Mouse (Mus musculus): ENCODE measurements around the gene Gm11020. TPM values are rescaled to one million over a fixed set of nuclear protein-coding genes. Genes with fewer than 3 reads are reported as not detected.
"Not testable (repeated sequence)": the region's sequence is repeated elsewhere in the genome, so short reads cannot be mapped to it uniquely, and the experiment has no call there.

The Gm11020 gene
- polyA plus RNA-seq (2014; fragmentation: Nextera tagmentation; extraction: Ambion mirVana), result not detected in 2 replicates

DNA sequence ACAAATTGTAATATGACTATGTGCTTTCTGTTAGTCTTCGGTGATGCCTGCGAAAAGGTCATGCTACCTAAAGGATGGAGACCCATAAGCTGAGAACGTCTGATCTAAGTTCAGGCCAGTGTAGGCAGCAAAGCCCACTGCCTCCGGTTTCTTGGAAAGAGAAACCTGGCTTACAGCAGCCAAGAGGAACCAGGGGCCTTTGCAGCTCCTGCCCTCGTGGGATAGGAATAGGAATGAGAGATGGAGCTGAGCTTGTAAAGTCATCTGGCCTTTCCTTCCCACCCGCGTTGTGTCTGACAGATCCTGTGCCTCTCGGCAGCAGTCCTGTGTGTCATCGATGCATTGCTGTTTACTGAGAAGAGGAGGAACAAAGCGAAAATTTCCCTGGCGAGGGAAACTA is at the start of gene Gm11020:
TSS of gene Gm11020 (plus strand) at position 301 of the 400 bp plus-strand sequence.
- H3K4me1 ChIP-seq (ENCODE audit: control insufficient read depth, insufficient read depth, low read length); H3K4me2 ChIP-seq (ENCODE audit: low read length); H3K27me3 ChIP-seq (ENCODE audit: control insufficient read depth, insufficient read depth, low read length); H3K9me3 ChIP-seq (ENCODE audit: control insufficient read depth, low read length); DNase-seq; H3K27ac ChIP-seq (replicated peaks; ENCODE audit: low read depth, low read length); ATAC-seq (ENCODE audit: low FRiP score, low TSS enrichment); H3K9ac ChIP-seq (replicated peaks; ENCODE audit: low read length); H3K4me3 ChIP-seq (replicated peaks; ENCODE audit: low read depth, low read length); H3K36me3 ChIP-seq (ENCODE audit: control insufficient read depth, insufficient read depth, low read length): not testable (repeated sequence)
- WGBS, result 87% methylated on average over 9 of the region's 11 CpGs

DNA sequence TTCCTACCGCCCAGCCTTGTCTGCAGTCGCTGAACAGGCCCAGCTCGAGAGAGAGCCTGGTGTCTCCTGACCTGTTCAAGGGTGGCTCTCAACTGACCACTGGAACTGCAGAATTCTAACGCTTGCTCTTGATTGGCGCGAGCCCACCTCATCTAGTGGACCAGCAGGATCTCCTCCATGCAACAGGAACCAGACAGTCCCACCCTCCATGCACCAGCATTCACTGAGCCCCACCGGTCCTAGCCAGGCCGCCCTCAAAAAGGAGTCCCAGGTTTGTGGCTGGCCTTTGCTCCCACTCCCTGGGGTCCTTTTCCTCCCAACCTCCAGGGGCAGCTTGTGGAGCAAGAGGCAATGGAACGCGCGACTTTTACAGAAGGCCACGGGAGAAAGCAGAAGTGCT is 28.3 kb upstream of the Gm11020 start, which contains the start of gene Cmtm2a:
TSS of gene Cmtm2a (minus strand) at position 101 of the 400 bp plus-strand sequence.
- H3K9ac ChIP-seq (replicated peaks; ENCODE audit: low read length); H3K27ac ChIP-seq (replicated peaks; ENCODE audit: low read depth, low read length); H3K36me3 ChIP-seq (ENCODE audit: control insufficient read depth, insufficient read depth, low read length); H3K4me2 ChIP-seq (ENCODE audit: low read length); H3K27me3 ChIP-seq (ENCODE audit: control insufficient read depth, insufficient read depth, low read length); ATAC-seq (ENCODE audit: low FRiP score, low TSS enrichment); H3K4me1 ChIP-seq (ENCODE audit: control insufficient read depth, insufficient read depth, low read length); DNase-seq; H3K4me3 ChIP-seq (replicated peaks; ENCODE audit: low read depth, low read length); H3K9me3 ChIP-seq (ENCODE audit: control insufficient read depth, low read length): not testable (repeated sequence)
- 93% methylated on average over 12 of the region's 12 CpGs for WGBS

GRCm38 (mm10) chr8:104294396-104294795 is 27.0 kb upstream of the Gm11020 start:
- no peaks in the 10 kb centered on the region for H3K9me3 ChIP-seq (ENCODE audit: control insufficient read depth, low read length)
- no peak overlapping the region for H3K9ac ChIP-seq (replicated peaks; ENCODE audit: low read length)
- no peaks in the 10 kb centered on the region for H3K36me3 ChIP-seq (ENCODE audit: control insufficient read depth, insufficient read depth, low read length)
- no peaks in the 10 kb centered on the region for H3K27me3 ChIP-seq (ENCODE audit: control insufficient read depth, insufficient read depth, low read length)
- no peak overlapping the region for H3K4me2 ChIP-seq (ENCODE audit: low read length)
- ATAC-seq (ENCODE audit: low FRiP score, low TSS enrichment) (no peak), DNase-seq (no peak)
- WGBS, result 91% methylated on average over 1 of the region's 1 CpGs
- no peaks in the 10 kb centered on the region for H3K4me1 ChIP-seq (ENCODE audit: control insufficient read depth, insufficient read depth, low read length)
- no peak overlapping the region for H3K27ac ChIP-seq (replicated peaks; ENCODE audit: low read depth, low read length)
- H3K4me3 ChIP-seq (replicated peaks; ENCODE audit: low read depth, low read length), result no peak overlapping the region

DNA sequence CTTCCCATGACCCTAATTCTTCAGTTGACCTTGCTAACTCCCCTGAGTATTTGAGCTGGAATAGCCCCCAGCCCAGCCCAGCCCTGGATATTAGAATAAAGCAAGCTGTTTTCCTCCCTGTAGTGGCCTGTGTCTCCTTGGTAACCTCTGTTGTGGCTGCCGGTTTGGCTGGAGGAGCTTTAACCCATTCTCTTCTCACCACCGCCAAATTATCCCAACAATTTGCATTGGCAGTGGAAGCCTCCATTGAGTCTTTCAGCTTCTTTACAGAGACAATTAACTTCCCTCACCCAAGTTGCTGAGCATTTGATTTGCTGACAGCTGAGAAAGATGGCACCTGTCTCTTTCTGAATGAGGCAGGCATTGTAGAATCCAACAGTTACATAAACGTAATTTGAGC is 19.8 kb upstream of the Gm11020 start:
- not testable (repeated sequence) for H3K27me3 ChIP-seq (ENCODE audit: control insufficient read depth, insufficient read depth, low read length); H3K9me3 ChIP-seq (ENCODE audit: control insufficient read depth, low read length); H3K27ac ChIP-seq (replicated peaks; ENCODE audit: low read depth, low read length); H3K4me3 ChIP-seq (replicated peaks; ENCODE audit: low read depth, low read length); H3K36me3 ChIP-seq (ENCODE audit: control insufficient read depth, insufficient read depth, low read length); H3K4me2 ChIP-seq (ENCODE audit: low read length); ATAC-seq (ENCODE audit: low FRiP score, low TSS enrichment); H3K9ac ChIP-seq (replicated peaks; ENCODE audit: low read length); H3K4me1 ChIP-seq (ENCODE audit: control insufficient read depth, insufficient read depth, low read length)
- 4% methylated on average over 3 of the region's 3 CpGs for WGBS
- DNase-seq, result peak; percentile 59

- not testable (repeated sequence) for ATAC-seq (ENCODE audit: low FRiP score, low TSS enrichment); H3K36me3 ChIP-seq (ENCODE audit: control insufficient read depth, insufficient read depth, low read length); H3K4me1 ChIP-seq (ENCODE audit: control insufficient read depth, insufficient read depth, low read length); H3K27ac ChIP-seq (replicated peaks; ENCODE audit: low read depth, low read length); H3K9me3 ChIP-seq (ENCODE audit: control insufficient read depth, low read length); DNase-seq; H3K4me2 ChIP-seq (ENCODE audit: low read length); H3K9ac ChIP-seq (replicated peaks; ENCODE audit: low read length); H3K4me3 ChIP-seq (replicated peaks; ENCODE audit: low read depth, low read length); H3K27me3 ChIP-seq (ENCODE audit: control insufficient read depth, insufficient read depth, low read length)
- whole genome bisulfite sequencing, result 89% methylated on average over 4 of the region's 4 CpGs
Observed at GRCm38 (mm10) chr8:104302536-104302935, 18.8 kb upstream of the Gm11020 start.

- H3K9me3 ChIP-seq (ENCODE audit: control insufficient read depth, low read length), result no peaks in the 10 kb centered on the region
- no peak for DNase-seq
- H3K4me1 ChIP-seq (ENCODE audit: control insufficient read depth, insufficient read depth, low read length), result peaks cover 7% of the 10 kb centered on the region; the same call in 1 of the 2 replicates
- H3K9ac ChIP-seq (replicated peaks; ENCODE audit: low read length), result no peak overlapping the region
- H3K36me3 ChIP-seq (ENCODE audit: control insufficient read depth, insufficient read depth, low read length), result no peaks in the 10 kb centered on the region
- H3K4me2 ChIP-seq (ENCODE audit: low read length), result no peak overlapping the region
- no peak overlapping the region for H3K27ac ChIP-seq (replicated peaks; ENCODE audit: low read depth, low read length)
- no peak for ATAC-seq (ENCODE audit: low FRiP score, low TSS enrichment)
- H3K27me3 ChIP-seq (ENCODE audit: control insufficient read depth, insufficient read depth, low read length), result no peaks in the 10 kb centered on the region
- 88% methylated on average over 11 of the region's 11 CpGs for WGBS
- no peak overlapping the region for H3K4me3 ChIP-seq (replicated peaks; ENCODE audit: low read depth, low read length)
Observed at GRCm38 (mm10) chr8:104304962-104305361, 16.4 kb upstream of the Gm11020 start.

DNA sequence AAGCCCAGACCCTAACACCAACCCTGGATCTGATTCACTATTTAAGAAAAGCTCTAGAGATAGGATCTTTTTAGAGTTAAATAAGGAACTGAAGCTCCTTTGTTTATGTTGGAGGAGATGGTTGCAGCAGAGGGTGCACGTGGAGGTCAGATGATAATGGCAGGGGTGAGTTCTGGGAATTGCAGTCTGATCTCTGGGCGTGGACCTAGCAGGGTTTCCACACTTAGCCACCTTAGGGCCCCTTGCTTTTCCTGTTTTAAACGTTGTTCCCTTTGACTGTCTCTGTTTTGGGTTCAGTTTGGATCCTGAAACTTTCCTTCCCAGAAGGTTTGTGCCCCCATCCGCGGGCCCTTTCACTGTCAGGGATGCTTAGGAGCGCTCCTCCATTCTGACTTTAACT is 13.0 kb upstream of the Gm11020 start:
- WGBS, result 68% methylated on average over 6 of the region's 6 CpGs
- not testable (repeated sequence) for H3K9me3 ChIP-seq (ENCODE audit: control insufficient read depth, low read length); H3K4me1 ChIP-seq (ENCODE audit: control insufficient read depth, insufficient read depth, low read length); DNase-seq; H3K4me3 ChIP-seq (replicated peaks; ENCODE audit: low read depth, low read length); H3K27ac ChIP-seq (replicated peaks; ENCODE audit: low read depth, low read length); H3K9ac ChIP-seq (replicated peaks; ENCODE audit: low read length); ATAC-seq (ENCODE audit: low FRiP score, low TSS enrichment); H3K27me3 ChIP-seq (ENCODE audit: control insufficient read depth, insufficient read depth, low read length); H3K36me3 ChIP-seq (ENCODE audit: control insufficient read depth, insufficient read depth, low read length); H3K4me2 ChIP-seq (ENCODE audit: low read length)

GRCm38 (mm10) chr8:104309441-104310155 is 11.8 kb upstream of the Gm11020 start, which contains the start of the genes Gm45711 and Cmtm1:
TSS of gene Gm45711 (minus strand) at chr8:104310081.
TSS of gene Cmtm1 (minus strand) at chr8:104310145.
- 93% methylated on average over 36 of the region's 36 CpGs for WGBS
- H3K9ac ChIP-seq (replicated peaks; ENCODE audit: low read length); H3K36me3 ChIP-seq (ENCODE audit: control insufficient read depth, insufficient read depth, low read length); H3K27ac ChIP-seq (replicated peaks; ENCODE audit: low read depth, low read length); H3K27me3 ChIP-seq (ENCODE audit: control insufficient read depth, insufficient read depth, low read length); H3K9me3 ChIP-seq (ENCODE audit: control insufficient read depth, low read length); H3K4me3 ChIP-seq (replicated peaks; ENCODE audit: low read depth, low read length); H3K4me1 ChIP-seq (ENCODE audit: control insufficient read depth, insufficient read depth, low read length); DNase-seq; ATAC-seq (ENCODE audit: low FRiP score, low TSS enrichment); H3K4me2 ChIP-seq (ENCODE audit: low read length): not testable (repeated sequence)

GRCm38 (mm10) chr8:104312023-104312422 is 9.3 kb upstream of the Gm11020 start:
- not testable (repeated sequence) for H3K9ac ChIP-seq (replicated peaks; ENCODE audit: low read length); DNase-seq; H3K4me2 ChIP-seq (ENCODE audit: low read length); H3K4me3 ChIP-seq (replicated peaks; ENCODE audit: low read depth, low read length); H3K27ac ChIP-seq (replicated peaks; ENCODE audit: low read depth, low read length); H3K36me3 ChIP-seq (ENCODE audit: control insufficient read depth, insufficient read depth, low read length); H3K27me3 ChIP-seq (ENCODE audit: control insufficient read depth, insufficient read depth, low read length); ATAC-seq (ENCODE audit: low FRiP score, low TSS enrichment); H3K4me1 ChIP-seq (ENCODE audit: control insufficient read depth, insufficient read depth, low read length); H3K9me3 ChIP-seq (ENCODE audit: control insufficient read depth, low read length)
- WGBS, result 90% methylated on average over 3 of the region's 3 CpGs
